Mouse (Mus musculus) bone marrow macrophage, adult 2 months (primary cell): Measurements from ENCODE around the gene Lrba.

Experiments used
- CTCF ChIP-seq: IDR thresholded peaks from 2 replicates; pipeline ENCODE4 v1.5.1; 2012; ENCODE audit warnings: low read depth, mild to moderate bottlenecking, low read length, moderate library complexity
- POLR2A ChIP-seq: IDR thresholded peaks from 2 replicates; pipeline ENCODE4 v1.6.1; 2012; ENCODE audit warnings: mild to moderate bottlenecking, low read depth, low read length, borderline replicate concordance

DNA sequence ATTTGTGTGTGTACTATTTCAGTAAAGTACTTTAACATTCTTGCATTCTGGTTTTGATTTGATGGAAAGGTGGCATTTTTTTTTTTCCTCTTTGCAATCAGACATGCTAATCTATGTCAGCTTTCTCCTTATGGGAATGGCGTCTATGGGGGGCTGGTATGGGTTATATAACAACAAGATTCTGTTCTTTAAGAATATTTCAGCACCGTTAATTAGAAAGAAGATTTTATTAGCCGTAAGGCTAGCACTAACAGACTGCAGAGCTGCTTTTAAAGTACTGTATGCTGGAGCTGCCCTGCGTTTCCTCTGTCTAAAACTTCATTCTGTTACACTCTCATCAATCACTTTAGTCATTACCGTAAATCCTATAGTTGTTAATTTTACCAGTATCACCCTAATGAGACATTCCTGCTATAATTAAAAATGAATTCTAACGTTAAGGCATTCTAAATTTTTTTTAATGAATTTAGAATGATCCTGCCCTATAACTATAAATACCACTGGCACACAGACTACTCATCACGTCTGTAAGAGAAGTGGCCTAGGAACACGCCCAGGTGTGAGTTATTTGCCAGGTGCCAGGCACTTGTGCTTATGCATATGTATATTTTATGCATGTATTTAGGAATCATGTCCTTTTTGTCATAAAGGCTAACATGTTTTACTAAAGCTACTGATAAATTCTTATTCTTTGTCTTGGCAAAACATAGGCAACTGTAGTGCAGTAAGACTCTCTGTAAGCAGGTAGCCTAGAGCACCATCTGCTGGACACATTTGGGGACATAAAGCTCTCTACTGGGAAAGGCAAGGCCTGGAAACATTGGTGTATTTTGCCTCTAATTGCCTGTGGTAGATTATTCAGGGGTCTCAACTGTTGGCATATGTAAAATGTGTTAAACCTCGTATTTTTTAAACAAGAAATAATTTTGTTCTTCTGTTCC, 536.9 kb downstream of the Lrba start:
- TF ChIP-seq CTCF (no peak), POLR2A (no peak)
